Mouse (Mus musculus) intestine, embryonic 16.5 days (tissue): ENCODE data around the gene Thrb. TPM values are rescaled to one million over a fixed set of nuclear protein-coding genes. Genes with fewer than 3 reads are reported as not detected.

Experiments used
- ATAC-seq: fragments of 200-750 bp; cut with Nextera tagmentation; 2 replicates; pipeline ENCODE4 v1.8.0; 2017; ENCODE audit warnings: moderate TSS enrichment, moderate library complexity
- H3K27ac ChIP-seq: fragments of 300-500 bp; sonication (generic); 2 replicates; pipeline ENCODE4 v1.5.1; 2014; ENCODE audit warnings: mild to moderate bottlenecking, low read length
- H3K27me3 ChIP-seq: fragments of 300-500 bp; sonication (generic); replicated peaks from 2 replicates; pipeline ENCODE4 v1.6.1; 2014; ENCODE audit warnings: low read length, control low read depth, mixed read lengths; ENCODE audit not compliant: control insufficient read depth, insufficient read depth
- H3K36me3 ChIP-seq: fragments of 300-500 bp; sonication (generic); 2 replicates; pipeline ENCODE4 v1.6.1; 2014; ENCODE audit warnings: low read length, control low read depth; ENCODE audit not compliant: control insufficient read depth, insufficient read depth
- H3K4me1 ChIP-seq: fragments of 300-500 bp; sonication (generic); 2 replicates; pipeline ENCODE4 v1.6.1; 2014; ENCODE audit warnings: low read length, control low read depth, mixed read lengths; ENCODE audit not compliant: control insufficient read depth, insufficient read depth
- H3K4me2 ChIP-seq: fragments of 300-500 bp; sonication (generic); 2 replicates; pipeline ENCODE4 v1.6.1; 2014; ENCODE audit warnings: low read depth, low read length, control low read depth
- H3K4me3 ChIP-seq: fragments of 300-500 bp; sonication (generic); 2 replicates; pipeline ENCODE4 v1.5.1; 2014; ENCODE audit warnings: mild to moderate bottlenecking, low read length
- H3K9ac ChIP-seq: fragments of 300-500 bp; sonication (generic); 2 replicates; pipeline ENCODE4 v1.6.1; 2014; ENCODE audit warnings: low read depth, low read length
- H3K9me3 ChIP-seq: fragments of 300-500 bp; sonication (generic); 2 replicates; pipeline ENCODE4 v1.6.1; 2016; ENCODE audit warnings: low read length, control low read depth; ENCODE audit not compliant: control insufficient read depth
- WGBS: fragments of 180-500 bp; shearing (Covaris S2); extraction: QIAGEN DNeasy Blood & Tissue Kit; methylation state at CpG from one replicate; pipeline ENCODE4 v1.1.7; 2014; 5-methylcytosine and 5-hydroxymethylcytosine counted together
- polyA plus RNA-seq: library from polyadenylated mRNA; unstranded; fragments of >200 nt; fragmentation: Nextera tagmentation; extraction: Ambion mirVana; gene quantifications from 2 replicates; pipeline ENCODE4 v1.2.1, GENCODE M21; 2015

The Thrb gene
- polyA plus RNA-seq, 1 experiment from 2014 or later: 6.0 TPM

- Histone ChIP-seq H3K4me3 (no peak overlapping the region), H3K27ac (no peak overlapping the region), H3K27me3 (no peaks in the 10 kb centered on the region), H3K4me2 (no peak overlapping the region), H3K4me1 (0 out of 2 replicates have a peak, but pooled peaks cover 5% of the 10 kb centered on the region), H3K9ac (no peak overlapping the region), H3K9me3 (no peaks in the 10 kb centered on the region), H3K36me3 (no peaks in the 10 kb centered on the region)
- 84% methylated on average over 1 of the region's 1 CpGs for WGBS
- no peak for ATAC-seq
These were observed 176.7 kb downstream of the Thrb start for GRCm38 (mm10) chr14:17836766-17837165.

GRCm38 (mm10) chr14:17845003-17845697 lies 185.1 kb downstream of the Thrb start:
- no peaks in the 10 kb centered on the region for H3K27me3 ChIP-seq
- WGBS: 53% methylated on average over 5 of the region's 5 CpGs
- no peak overlapping the region for H3K4me3 ChIP-seq
- peak overlapping the region; percentile 85 for H3K27ac ChIP-seq
- peak; percentile 89 for ATAC-seq
- no peaks in the 10 kb centered on the region for H3K36me3 ChIP-seq
- H3K9me3 ChIP-seq: no peaks in the 10 kb centered on the region
- peak overlapping the region; percentile 23; the same call in 1 of the 2 replicates for H3K4me2 ChIP-seq
- H3K4me1 ChIP-seq: peaks cover 13% of the 10 kb centered on the region
- H3K9ac ChIP-seq: no peak overlapping the region

- WGBS: 52% methylated on average over 6 of the region's 6 CpGs
- no peaks in the 10 kb centered on the region for H3K9me3 ChIP-seq
- ATAC-seq: peak; percentile 82
- H3K4me3 ChIP-seq: no peak overlapping the region
- H3K4me2 ChIP-seq: peak overlapping the region; percentile 23; the same call in 1 of the 2 replicates
- H3K4me1 ChIP-seq: peaks cover 11% of the 10 kb centered on the region
- H3K27me3 ChIP-seq: no peaks in the 10 kb centered on the region
- no peak overlapping the region for H3K9ac ChIP-seq
- no peaks in the 10 kb centered on the region for H3K36me3 ChIP-seq
- H3K27ac ChIP-seq: peak overlapping the region; percentile 81
These were observed 185.8 kb downstream of the Thrb start for GRCm38 (mm10) chr14:17845871-17846270.

- Histone ChIP-seq H3K4me1 (peaks cover 11% of the 10 kb centered on the region), H3K9ac (no peak overlapping the region), H3K27me3 (no peaks in the 10 kb centered on the region), H3K4me3 (no peak overlapping the region), H3K36me3 (no peaks in the 10 kb centered on the region), H3K27ac (peak overlapping the region; percentile 81; the same call in 1 of the 2 replicates), H3K4me2 (no peak overlapping the region), H3K9me3 (no peaks in the 10 kb centered on the region)
- no peak for ATAC-seq
- 64% methylated on average over 2 of the region's 2 CpGs for WGBS
These were observed 186.6 kb downstream of the Thrb start for GRCm38 (mm10) chr14:17846700-17847099.

- WGBS: 59% methylated on average over 8 of the region's 8 CpGs
- H3K27me3 ChIP-seq: no peaks in the 10 kb centered on the region
- H3K36me3 ChIP-seq: no peaks in the 10 kb centered on the region
- H3K27ac ChIP-seq: no peak overlapping the region; the same call in 1 of the 2 replicates
- ATAC-seq: no peak
- H3K9ac ChIP-seq: no peak overlapping the region
- no peak overlapping the region for H3K4me2 ChIP-seq
- no peaks in the 10 kb centered on the region for H3K9me3 ChIP-seq
- peaks cover 11% of the 10 kb centered on the region for H3K4me1 ChIP-seq
- H3K4me3 ChIP-seq: no peak overlapping the region
These were observed 187.2 kb downstream of the Thrb start for GRCm38 (mm10) chr14:17847211-17847610.

- no peaks in the 10 kb centered on the region for H3K27me3 ChIP-seq
- peak; percentile 55; the same call in 1 of the 2 replicates for ATAC-seq
- no peaks in the 10 kb centered on the region for H3K9me3 ChIP-seq
- H3K9ac ChIP-seq: no peak overlapping the region
- H3K36me3 ChIP-seq: no peaks in the 10 kb centered on the region
- H3K4me2 ChIP-seq: no peak overlapping the region
- WGBS: 45% methylated on average over 4 of the region's 4 CpGs
- H3K4me1 ChIP-seq: peaks cover 11% of the 10 kb centered on the region
- H3K27ac ChIP-seq: no peak overlapping the region
- H3K4me3 ChIP-seq: no peak overlapping the region
These were observed 190.3 kb downstream of the Thrb start for GRCm38 (mm10) chr14:17850355-17850754.

GRCm38 (mm10) chr14:17852236-17852635 lies 192.2 kb downstream of the Thrb start:
- no peak overlapping the region for H3K4me3 ChIP-seq
- no peak overlapping the region for H3K27ac ChIP-seq
- H3K27me3 ChIP-seq: no peaks in the 10 kb centered on the region
- no peaks in the 10 kb centered on the region for H3K36me3 ChIP-seq
- 78% methylated on average over 2 of the region's 2 CpGs for WGBS
- no peak overlapping the region for H3K9ac ChIP-seq
- peaks cover 5% of the 10 kb centered on the region for H3K4me1 ChIP-seq
- no peaks in the 10 kb centered on the region for H3K9me3 ChIP-seq
- H3K4me2 ChIP-seq: no peak overlapping the region
- no peak for ATAC-seq

GRCm38 (mm10) chr14:17859790-17860385 lies 199.8 kb downstream of the Thrb start:
- H3K4me3 ChIP-seq: no peak overlapping the region
- no peak overlapping the region for H3K27ac ChIP-seq
- H3K9me3 ChIP-seq: no peaks in the 10 kb centered on the region
- no peaks in the 10 kb centered on the region for H3K36me3 ChIP-seq
- ATAC-seq: no peak
- H3K9ac ChIP-seq: no peak overlapping the region
- H3K27me3 ChIP-seq: no peaks in the 10 kb centered on the region
- no peaks in the 10 kb centered on the region for H3K4me1 ChIP-seq
- no peak overlapping the region for H3K4me2 ChIP-seq
- 50% methylated on average over 5 of the region's 5 CpGs for WGBS

- ATAC-seq: no peak
- WGBS: 94% methylated on average over 3 of the region's 3 CpGs
- Histone ChIP-seq H3K4me2 (no peak overlapping the region), H3K4me3 (no peak overlapping the region), H3K36me3 (no peaks in the 10 kb centered on the region), H3K4me1 (no peaks in the 10 kb centered on the region), H3K9ac (no peak overlapping the region), H3K9me3 (no peaks in the 10 kb centered on the region), H3K27ac (no peak overlapping the region), H3K27me3 (no peaks in the 10 kb centered on the region)
These were observed 202.6 kb downstream of the Thrb start for GRCm38 (mm10) chr14:17862651-17863050.
